Mouse (Mus musculus) limb, embryonic 10.5 days (tissue): ENCODE data around the gene Car3. TPM values are rescaled to one million over a fixed set of nuclear protein-coding genes. Genes with fewer than 3 reads are reported as not detected.
A peak's percentile ranks its signal among the peaks of the same experiment; 100 is the strongest.
"Not testable (repeated sequence)": the region's sequence is repeated elsewhere in the genome, so short reads cannot be mapped to it uniquely, and the experiment has no call there.

Experiments
- DNase-seq: peaks from one replicate; pipeline ENCODE4 v3.0.0-alpha.2; 2017; ENCODE audit warnings: low spot score
- H3K27ac ChIP-seq: fragments of 300-500 bp; sonication (generic); 2 replicates; pipeline ENCODE4 v1.5.1; 2016; ENCODE audit warnings: mild to moderate bottlenecking
- H3K27me3 ChIP-seq: fragments of 300-500 bp; sonication (generic); 2 replicates; pipeline ENCODE4 v1.6.1; 2016; ENCODE audit warnings: low read depth, mild to moderate bottlenecking; ENCODE audit not compliant: poor library complexity, severe bottlenecking
- H3K36me3 ChIP-seq: fragments of 300-500 bp; sonication (generic); 2 replicates; pipeline ENCODE4 v1.6.1; 2016; ENCODE audit warnings: mild to moderate bottlenecking, moderate library complexity
- H3K4me1 ChIP-seq: fragments of 300-500 bp; sonication (generic); 2 replicates; pipeline ENCODE4 v1.6.1; 2016
- H3K4me3 ChIP-seq: fragments of 300-500 bp; sonication (generic); 2 replicates; pipeline ENCODE4 v1.5.1; 2016; ENCODE audit warnings: mild to moderate bottlenecking, moderate library complexity
- H3K9me3 ChIP-seq: fragments of 300-500 bp; sonication (generic); replicated peaks from 2 replicates; pipeline ENCODE4 v1.6.1; 2016; ENCODE audit warnings: mild to moderate bottlenecking
- WGBS: fragments of 180-500 bp; shearing (Covaris S2); methylation state at CpG from one replicate; pipeline ENCODE4 v1.1.7; 2016; 5-methylcytosine and 5-hydroxymethylcytosine counted together
- polyA plus RNA-seq: library from polyadenylated mRNA; unstranded; fragments of >200 nt; fragmentation: Nextera tagmentation; extraction: Ambion mirVana; gene quantifications from 2 replicates; pipeline ENCODE4 v1.2.1, GENCODE M21; 2016

Gene Car3
- 1.6 and 2.1 TPM in 2 replicates for polyA plus RNA-seq

DNA sequence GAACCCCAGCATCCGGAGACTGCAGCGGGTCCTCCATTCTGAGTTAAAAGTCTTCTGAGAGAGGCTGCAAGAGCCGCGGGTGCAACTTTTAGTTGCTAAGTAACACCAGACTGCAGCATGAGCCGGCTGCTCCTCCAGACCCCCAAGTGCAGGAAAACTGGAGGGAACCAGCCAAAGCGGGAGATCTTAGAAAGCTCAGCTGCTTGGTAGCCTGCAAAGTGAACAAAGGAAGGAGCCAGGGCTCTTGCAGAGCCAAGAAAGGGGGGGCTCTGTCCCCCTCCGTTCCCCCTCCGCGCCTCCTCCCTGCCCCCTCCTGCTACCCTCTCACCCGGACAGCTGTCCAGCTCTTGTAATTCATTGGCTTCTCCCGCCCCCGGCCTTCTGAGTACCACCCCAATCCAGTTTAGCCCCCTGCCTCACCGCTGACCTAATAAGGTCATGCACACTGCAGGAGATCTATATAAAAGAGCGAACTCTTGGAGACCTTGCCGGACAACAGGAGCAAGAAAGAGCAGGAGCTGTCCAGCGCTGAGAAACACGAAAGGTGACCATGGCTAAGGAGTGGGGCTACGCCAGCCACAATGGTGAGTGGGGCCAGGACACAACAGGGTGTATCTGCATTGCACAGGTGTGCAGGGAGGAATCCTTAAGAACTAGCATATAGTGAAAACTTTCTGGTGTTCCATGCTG, at the start of gene Car3:
Car3 (plus strand) TSS at position 491 of the 690 bp plus-strand sequence.
- H3K4me1 ChIP-seq = peaks cover 13% of the 10 kb centered on the region
- no peaks in the 10 kb centered on the region for H3K27me3 ChIP-seq
- H3K4me3 ChIP-seq = peak within 1 kb of the TSS; percentile 54
- H3K9me3 ChIP-seq = no peaks in the 10 kb centered on the region
- DNase-seq = peak; percentile 60
- WGBS = 3% methylated on average over 18 of the region's 18 CpGs
- H3K36me3 ChIP-seq = no peaks in the 10 kb centered on the region
- peak within 1 kb of the TSS; percentile 78 for H3K27ac ChIP-seq

DNA sequence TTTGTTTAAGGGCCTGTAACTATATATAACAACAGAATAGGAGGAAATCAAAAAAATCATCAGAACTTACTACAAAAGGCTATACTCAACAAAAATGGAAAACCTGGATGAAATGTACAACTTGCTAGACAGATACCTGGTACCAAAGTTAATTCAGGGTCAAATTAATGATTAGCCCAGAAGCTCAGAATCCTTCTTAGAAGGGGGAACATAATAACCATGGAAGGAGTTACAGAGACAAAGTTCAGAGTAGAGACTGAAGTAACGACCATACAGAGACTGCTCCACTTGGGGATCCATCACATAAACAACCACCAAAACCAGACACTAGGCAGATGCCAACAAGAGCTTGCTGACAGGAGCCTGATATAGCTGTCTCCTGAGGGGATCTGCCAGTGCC, 47.9 kb upstream of the Car3 start:
- not testable (repeated sequence) for H3K36me3 ChIP-seq, H3K4me3 ChIP-seq, H3K27me3 ChIP-seq, H3K4me1 ChIP-seq, DNase-seq, H3K27ac ChIP-seq, H3K9me3 ChIP-seq
- 85% methylated on average over 1 of the region's 1 CpGs for WGBS

DNA sequence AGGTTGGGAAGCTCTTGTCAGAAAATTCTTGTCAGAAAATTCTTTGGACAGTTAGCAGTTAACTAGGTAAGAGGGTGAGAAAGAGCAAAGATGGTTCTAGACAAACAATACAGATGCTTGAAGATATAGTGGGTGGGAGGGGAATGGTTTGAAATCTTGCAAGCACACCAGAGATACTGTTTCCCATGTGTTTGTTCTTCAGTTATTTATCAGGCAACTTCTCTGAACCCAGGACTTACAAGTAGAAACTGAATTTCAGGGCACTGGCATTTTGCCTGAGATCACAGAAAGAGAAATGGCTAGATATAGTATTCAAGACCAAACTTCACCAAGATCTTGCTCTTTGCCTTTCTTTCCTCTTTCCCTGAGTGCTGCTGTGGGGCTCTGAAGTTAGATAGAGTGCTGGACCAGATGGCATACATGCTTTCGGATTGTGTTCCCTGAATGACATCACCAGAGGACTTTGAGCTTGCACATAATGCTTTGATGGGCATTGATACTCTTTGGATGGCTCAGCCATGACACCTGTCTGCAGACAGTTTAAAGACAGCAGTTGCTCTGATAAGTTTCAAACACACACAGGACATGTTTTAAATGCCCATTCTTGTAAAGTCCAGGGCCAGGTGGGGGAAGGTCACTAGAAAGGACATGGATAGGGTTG, 43.3 kb upstream of the Car3 start:
- 76% methylated on average over 1 of the region's 1 CpGs for WGBS
- Histone ChIP-seq H3K27ac (no peak overlapping the region), H3K4me1 (no peaks in the 10 kb centered on the region), H3K4me3 (no peak overlapping the region), H3K27me3 (no peaks in the 10 kb centered on the region), H3K36me3 (no peaks in the 10 kb centered on the region), H3K9me3 (no peaks in the 10 kb centered on the region)
- no peak for DNase-seq

DNA sequence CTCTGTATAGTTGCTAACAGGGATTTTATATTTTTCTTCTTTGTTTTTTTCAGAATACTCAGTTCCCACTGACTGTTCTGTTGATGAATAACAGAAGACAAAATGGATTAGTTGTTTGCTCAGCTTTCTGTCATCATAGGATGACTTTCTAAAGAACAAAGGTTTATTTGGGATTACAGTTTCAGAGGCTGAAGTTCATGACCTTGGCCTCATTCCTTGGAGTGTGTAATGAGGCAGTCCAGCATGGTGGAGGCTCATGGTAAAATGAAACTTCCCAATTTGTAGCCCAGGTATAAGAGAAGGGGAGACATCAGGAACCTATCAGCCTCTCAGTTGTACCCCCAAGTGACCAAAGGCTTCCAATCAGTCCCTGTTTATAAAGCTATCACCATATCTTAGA, 34.4 kb upstream of the Car3 start:
- no peak for DNase-seq

DNA sequence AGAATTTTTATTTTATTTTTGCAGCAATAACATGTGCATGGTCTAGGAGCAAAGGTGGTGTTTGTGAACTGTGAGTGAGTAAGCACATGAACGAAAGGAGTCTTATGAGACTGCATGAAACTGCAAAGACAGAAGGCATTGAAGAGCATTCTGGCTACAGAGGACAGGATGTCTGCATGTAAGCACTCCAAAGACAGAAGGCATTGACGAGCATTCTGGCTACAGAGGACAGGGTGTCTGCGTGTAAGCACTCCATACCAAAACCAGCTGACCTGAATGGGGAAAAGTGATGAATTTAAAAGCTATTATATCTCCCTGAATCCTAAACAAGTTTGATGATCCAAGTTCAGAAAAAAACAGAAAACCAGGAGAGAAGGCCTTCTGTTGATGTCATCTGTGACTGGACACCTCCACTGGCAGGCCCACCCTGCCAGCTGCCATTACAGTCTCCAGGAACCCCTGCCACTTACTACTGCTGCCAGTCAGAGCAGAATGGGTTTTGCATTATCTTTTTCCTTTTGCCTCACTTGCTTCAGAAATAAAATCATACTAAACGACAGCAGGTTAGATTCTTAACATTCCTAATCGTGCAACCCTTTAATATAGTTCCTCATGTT, 32.0 kb upstream of the Car3 start:
- Histone ChIP-seq H3K36me3 (no peaks in the 10 kb centered on the region), H3K9me3 (no peaks in the 10 kb centered on the region), H3K27me3 (no peaks in the 10 kb centered on the region), H3K4me3 (no peak overlapping the region), H3K27ac (no peak overlapping the region), H3K4me1 (no peaks in the 10 kb centered on the region)
- 91% methylated on average over 5 of the region's 5 CpGs for WGBS
- DNase-seq = no peak

More for the DNA sequence above, 34.4 kb upstream of the Car3 start:
- Histone ChIP-seq H3K4me3 (no peak overlapping the region), H3K4me1 (no peaks in the 10 kb centered on the region), H3K27ac (no peak overlapping the region), H3K36me3 (no peaks in the 10 kb centered on the region), H3K9me3 (no peaks in the 10 kb centered on the region), H3K27me3 (no peaks in the 10 kb centered on the region)

DNA sequence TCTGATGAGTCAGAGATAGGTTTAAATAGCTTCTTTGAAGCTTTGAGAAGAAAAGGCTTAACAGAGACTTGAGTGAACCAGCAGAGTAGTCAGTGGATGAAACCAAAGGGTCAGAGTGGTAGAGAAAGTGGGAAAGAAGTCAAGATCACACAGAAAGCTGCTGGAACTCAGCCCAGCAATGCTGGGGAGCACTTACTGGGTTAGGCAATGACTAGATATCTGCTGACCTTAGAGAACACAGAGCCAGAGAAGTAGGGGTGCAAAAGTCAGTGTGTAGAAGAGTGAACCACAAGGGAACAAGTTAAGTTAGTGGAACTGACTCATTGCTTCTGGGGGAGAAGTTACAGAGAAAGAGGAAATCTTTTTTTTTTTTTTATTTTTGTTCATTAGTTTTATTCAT, 30.5 kb upstream of the Car3 start:
- Histone ChIP-seq H3K27ac (no peak overlapping the region), H3K36me3 (no peaks in the 10 kb centered on the region), H3K4me3 (no peak overlapping the region), H3K9me3 (no peaks in the 10 kb centered on the region), H3K4me1 (no peaks in the 10 kb centered on the region), H3K27me3 (no peaks in the 10 kb centered on the region)
- DNase-seq = no peak

DNA sequence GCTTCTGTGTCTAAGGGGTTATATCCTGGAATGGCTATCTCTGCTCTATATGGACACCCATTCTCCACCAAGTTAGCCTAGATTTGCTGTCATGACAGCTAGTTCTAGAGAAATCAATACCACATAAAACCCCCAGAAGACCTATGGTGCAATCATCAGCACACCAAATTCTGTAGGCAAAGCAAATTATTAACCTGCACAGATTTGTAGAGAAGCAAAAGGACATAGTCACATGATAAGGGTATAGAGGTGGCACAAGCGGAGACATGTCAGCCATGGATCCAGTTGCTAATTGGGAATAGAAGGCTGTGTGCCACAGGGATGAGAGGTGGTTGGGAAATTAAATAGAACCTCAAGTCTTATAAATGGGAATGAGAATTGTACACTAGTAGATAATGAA, 24.4 kb upstream of the Car3 start:
- no peak overlapping the region for H3K27ac ChIP-seq
- 100% methylated on average over 1 of the region's 1 CpGs for WGBS
- H3K27me3 ChIP-seq = no peaks in the 10 kb centered on the region
- no peaks in the 10 kb centered on the region for H3K36me3 ChIP-seq
- no peak overlapping the region for H3K4me3 ChIP-seq
- no peaks in the 10 kb centered on the region for H3K9me3 ChIP-seq
- H3K4me1 ChIP-seq = no peaks in the 10 kb centered on the region
- DNase-seq = no peak

DNA sequence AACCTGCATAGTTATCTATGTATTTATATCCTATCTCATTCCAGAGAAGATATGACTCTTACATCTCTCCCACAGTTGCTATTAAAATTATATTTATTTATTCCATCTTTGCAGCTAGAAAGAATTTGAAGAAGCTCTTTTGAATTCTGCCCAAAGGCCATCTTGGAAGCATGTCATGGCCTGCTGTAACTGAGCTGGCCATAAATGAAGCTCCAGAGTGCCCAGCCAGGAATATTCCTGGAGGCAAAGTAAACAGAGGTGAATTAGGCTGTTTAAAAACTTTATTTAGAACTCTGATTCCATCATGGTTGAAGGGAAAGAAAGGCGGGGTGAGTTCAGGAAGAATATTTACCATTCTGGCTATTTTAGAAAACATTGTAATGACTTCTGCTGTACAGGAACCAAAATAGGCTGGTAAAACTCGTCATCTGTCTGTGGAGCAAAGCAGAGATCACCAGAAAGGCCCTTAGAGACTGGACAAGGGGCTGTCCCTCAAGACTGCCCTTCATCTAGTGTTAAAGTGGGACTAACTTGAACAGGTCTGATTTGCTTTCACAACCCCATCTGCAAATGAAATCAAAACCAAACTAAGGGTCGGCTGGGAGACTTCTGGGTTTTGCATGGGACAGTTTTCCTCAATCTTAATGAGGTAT, 23.7 kb upstream of the Car3 start:
- Histone ChIP-seq H3K4me1 (no peaks in the 10 kb centered on the region), H3K27me3 (no peaks in the 10 kb centered on the region), H3K27ac (no peak overlapping the region), H3K36me3 (no peaks in the 10 kb centered on the region), H3K4me3 (no peak overlapping the region), H3K9me3 (no peaks in the 10 kb centered on the region)
- WGBS = 78% methylated on average over 3 of the region's 3 CpGs
- DNase-seq = no peak

DNA sequence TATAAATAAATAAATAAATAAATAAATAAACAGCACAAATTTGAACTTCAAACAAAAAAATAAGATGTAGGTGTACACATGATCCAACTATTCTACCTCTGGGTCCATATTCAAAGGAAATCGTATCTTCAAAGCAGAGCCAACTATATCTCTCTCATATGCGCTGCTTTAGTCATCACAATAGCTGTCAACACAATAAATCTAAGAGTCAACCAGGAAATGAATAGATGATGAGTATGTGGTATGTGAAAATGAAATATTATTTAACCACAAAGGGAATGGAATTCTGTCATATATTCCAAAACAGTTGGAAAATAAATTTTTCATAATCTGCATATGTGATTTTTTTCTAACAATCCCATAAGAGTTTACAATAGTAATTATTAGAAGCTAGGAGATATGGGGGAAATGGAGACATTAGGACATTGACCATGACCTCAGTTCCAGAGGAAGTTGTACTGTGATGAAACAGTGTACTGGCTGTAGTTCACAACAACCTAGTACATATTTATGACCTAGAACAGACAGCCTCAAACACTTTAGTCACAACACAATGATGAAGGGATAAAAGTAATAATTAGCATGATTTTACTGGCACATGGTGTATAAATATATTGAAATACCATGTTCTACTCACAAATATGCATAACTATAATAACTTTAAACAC, 14.6 kb upstream of the Car3 start:
- H3K27ac ChIP-seq = no peak overlapping the region
- WGBS = 87% methylated on average over 2 of the region's 2 CpGs
- H3K27me3 ChIP-seq = no peaks in the 10 kb centered on the region
- no peak overlapping the region for H3K4me3 ChIP-seq
- DNase-seq = no peak
- no peaks in the 10 kb centered on the region for H3K36me3 ChIP-seq
- H3K9me3 ChIP-seq = no peaks in the 10 kb centered on the region
- H3K4me1 ChIP-seq = no peaks in the 10 kb centered on the region

DNA sequence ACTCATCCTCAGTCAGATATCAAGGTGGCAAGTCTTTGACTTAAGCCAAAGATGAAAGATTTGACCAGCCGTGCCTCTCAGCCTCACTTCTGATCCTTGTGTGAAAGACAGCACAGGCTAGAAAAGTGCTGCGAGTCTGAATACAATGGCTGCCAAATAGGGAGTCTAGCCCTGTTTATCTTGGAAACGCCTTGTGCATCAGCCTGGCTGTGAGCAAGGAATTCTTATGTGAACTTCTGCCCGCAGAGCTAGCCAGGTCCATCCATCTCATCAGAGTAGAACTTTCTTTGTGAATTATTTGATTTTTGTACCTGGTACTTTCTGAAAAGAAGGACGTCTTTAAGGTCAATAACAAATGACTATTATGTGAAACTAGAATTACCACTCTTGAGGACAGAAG, 9.3 kb upstream of the Car3 start:
- Histone ChIP-seq H3K36me3 (no peaks in the 10 kb centered on the region), H3K27ac (no peak overlapping the region), H3K4me3 (no peak overlapping the region), H3K9me3 (no peaks in the 10 kb centered on the region), H3K4me1 (no peaks in the 10 kb centered on the region), H3K27me3 (no peaks in the 10 kb centered on the region)
- WGBS = 86% methylated on average over 5 of the region's 5 CpGs
- no peak for DNase-seq

DNA sequence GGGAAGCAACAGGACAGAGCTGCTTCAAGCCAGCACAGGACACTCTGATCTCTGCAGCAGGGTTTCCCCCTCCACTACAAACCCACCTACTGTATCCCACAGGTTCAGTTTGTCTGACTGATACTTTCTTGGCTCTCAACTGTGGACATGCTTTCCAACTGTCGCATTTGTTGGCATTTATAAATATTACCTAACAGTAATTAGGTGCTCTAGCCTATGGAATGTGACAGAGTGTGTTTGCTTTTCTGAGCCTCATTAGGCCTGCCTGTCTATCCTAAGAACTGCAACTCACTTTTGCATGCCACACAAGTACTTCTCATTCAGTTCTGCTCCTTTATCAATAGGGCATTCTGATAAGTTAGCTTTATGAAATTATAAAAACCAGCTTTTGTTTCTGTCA, 8.9 kb upstream of the Car3 start:
- 83% methylated on average over 1 of the region's 1 CpGs for WGBS

DNA sequence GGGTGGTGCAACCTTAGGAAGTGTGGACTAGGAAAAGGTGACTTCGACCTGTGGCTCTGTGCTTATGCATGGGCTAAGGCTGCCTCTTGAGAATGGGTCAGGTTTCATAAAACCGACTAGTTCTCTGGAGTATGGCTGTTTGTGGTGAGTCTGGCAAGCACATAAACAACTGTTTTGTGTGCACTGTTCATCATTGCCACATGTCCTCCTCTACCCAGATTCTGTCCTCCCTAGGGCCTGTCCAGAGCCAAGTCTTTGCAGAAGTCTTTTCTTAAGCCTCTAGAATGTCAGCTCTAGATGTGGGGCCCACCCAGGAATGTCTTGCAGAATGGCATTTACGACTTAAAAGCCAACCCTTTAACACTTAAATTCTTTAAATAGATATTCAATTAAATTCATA, 5.4 kb upstream of the Car3 start:
- 76% methylated on average over 3 of the region's 3 CpGs for WGBS
- Histone ChIP-seq H3K27me3 (no peaks in the 10 kb centered on the region), H3K27ac (no peak overlapping the region), H3K9me3 (no peaks in the 10 kb centered on the region), H3K4me3 (no peak overlapping the region), H3K4me1 (peaks cover 7% of the 10 kb centered on the region; the same call in 1 of the 2 replicates), H3K36me3 (no peaks in the 10 kb centered on the region)
- DNase-seq = no peak

More for the DNA sequence above, 8.9 kb upstream of the Car3 start:
- H3K36me3 ChIP-seq = no peaks in the 10 kb centered on the region
- H3K4me3 ChIP-seq = no peak overlapping the region
- H3K9me3 ChIP-seq = no peaks in the 10 kb centered on the region
- H3K27ac ChIP-seq = no peak overlapping the region
- no peaks in the 10 kb centered on the region for H3K4me1 ChIP-seq
- no peak for DNase-seq
- H3K27me3 ChIP-seq = no peaks in the 10 kb centered on the region

DNA sequence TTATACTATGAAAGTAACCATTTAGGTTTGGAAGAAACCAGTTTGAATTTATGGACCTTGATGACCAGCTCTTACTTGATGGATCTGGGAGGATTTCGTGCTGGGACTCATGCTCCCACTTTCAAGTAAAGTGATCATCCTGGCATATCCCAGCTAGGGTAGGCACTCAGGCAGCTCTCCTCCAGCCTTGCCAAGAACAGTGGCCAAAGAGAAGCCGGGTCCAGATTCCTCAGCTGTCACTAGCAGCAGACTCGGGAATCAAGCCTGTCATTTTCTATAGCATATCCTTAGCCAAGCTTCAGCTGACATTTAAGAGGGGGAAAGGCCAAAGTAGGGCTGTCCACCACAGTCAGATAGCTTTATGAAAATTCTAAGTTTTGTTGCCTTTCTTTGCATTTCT, 3.0 kb upstream of the Car3 start:
- no peak for DNase-seq
- Histone ChIP-seq H3K9me3 (no peaks in the 10 kb centered on the region), H3K27ac (no peak overlapping the region), H3K4me1 (peaks cover 13% of the 10 kb centered on the region), H3K4me3 (no peak overlapping the region), H3K27me3 (no peaks in the 10 kb centered on the region), H3K36me3 (no peaks in the 10 kb centered on the region)
- WGBS = 79% methylated on average over 3 of the region's 3 CpGs
